Mouse (Mus musculus): ENCODE data around the gene Cpeb1.

DNA sequence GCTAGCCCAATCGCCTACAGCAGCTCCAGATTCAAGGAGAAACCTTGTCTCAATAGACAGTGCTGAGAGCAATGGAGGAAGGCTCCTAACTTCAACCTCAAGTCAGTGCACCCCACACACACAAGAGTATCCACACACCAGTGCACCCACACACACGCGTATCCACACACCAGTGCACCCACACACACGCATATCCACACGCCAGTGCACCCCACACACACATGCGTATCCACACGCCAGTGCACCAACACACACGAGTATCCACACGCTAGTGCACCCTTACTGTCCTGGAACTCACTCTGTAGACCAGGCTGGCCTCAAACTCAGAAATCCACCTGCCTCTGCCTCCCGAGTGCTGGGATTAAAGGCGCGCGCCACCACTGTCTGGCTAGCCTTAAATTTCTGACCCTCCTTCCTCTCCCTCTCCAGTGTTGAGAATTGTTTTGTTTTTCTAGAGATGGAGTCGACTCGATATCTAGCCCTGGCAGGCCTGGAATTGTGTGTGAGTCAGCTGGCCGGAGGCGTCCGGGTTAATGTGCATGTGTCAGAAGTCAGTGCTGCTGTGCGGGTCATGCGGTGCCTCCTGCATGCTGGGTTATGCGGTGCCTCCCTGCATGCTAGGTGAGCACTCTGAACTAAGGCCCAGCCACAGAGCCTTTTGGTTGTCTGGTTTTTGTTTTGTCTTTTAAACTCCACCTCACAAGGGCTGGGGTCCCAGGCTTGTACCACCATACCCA, 117.3 kb downstream of the Cpeb1 start:
- no peak for TF ChIP-seq CTCF (IDR thresholded peaks at IDR 0.05; ENCODE audit: insufficient read depth, low read length)
- no peak for TF ChIP-seq POLR2A (IDR thresholded peaks at IDR 0.05; ENCODE audit: borderline replicate concordance, extremely low read depth, low read depth, low read length)
